Mouse (Mus musculus): ENCODE measurements around the gene Dock1. TPM values are rescaled to one million over a fixed set of nuclear protein-coding genes. Genes with fewer than 3 reads are reported as not detected.

The Dock1 gene
- total RNA-seq, 2 experiments from 2014 or later, result 25.0 to 26.1 TPM

DNA sequence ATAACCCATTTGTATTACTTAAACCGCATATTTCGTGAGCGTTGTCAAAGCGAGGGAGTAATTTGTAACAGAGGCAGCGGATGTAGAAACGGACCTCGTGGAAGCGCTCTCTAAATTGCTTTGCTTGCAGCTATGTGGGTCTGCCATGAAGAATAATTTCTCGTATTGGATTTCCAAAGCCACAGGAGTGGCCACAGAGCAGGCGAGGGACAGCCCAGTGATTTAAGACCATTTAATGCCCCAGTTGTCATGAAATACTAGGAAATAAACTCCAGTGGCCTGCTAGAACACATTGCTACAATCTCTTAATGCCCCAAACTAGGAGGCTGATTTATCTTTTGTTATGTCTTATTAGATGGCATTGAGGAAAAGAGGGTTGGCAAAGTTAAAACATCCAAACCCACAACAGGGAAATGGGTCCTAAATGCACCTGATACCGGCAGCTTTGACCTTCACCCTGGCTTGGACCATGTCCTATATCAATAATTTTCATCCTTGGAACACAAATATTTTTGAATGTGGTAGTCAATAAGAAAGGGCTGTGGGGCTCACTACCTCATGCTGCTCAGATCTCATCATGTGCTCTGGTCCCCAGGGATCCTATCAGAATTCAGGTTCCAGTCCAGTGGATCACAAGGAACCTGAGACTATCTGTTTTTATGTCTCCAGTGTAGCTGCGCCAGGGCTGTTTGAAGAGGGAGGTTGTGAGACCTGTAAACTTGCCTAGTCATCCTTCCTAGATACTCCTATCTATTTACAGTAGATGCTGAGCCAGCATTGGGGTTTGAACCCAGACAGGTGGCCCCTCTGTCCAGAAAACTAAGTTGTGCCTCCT lies 373.7 kb downstream of the Dock1 start:
- DNase-seq (ENCODE audit: low spot score in 2 of 2), result no peak

DNA sequence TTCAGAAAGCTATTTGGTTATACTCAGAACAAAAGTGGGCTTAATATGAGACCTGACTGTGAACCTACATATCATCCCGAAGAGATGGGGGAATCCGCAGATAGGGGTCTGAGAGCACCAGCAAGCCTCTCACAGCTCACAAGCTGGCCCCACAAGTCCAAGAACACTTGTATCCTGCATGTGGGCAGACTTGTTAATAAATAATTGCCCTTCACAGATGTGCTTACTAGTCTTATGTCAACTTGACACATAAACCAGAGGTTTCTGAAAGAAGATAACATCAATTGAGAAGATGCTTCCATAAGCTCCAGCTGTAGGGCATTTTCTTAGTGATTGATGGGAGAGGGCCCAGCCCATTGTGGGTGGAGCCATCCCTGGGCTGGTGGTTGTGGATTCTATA lies 379.0 kb downstream of the Dock1 start:
- no peak for DNase-seq (ENCODE audit: low spot score in 2 of 2)

DNA sequence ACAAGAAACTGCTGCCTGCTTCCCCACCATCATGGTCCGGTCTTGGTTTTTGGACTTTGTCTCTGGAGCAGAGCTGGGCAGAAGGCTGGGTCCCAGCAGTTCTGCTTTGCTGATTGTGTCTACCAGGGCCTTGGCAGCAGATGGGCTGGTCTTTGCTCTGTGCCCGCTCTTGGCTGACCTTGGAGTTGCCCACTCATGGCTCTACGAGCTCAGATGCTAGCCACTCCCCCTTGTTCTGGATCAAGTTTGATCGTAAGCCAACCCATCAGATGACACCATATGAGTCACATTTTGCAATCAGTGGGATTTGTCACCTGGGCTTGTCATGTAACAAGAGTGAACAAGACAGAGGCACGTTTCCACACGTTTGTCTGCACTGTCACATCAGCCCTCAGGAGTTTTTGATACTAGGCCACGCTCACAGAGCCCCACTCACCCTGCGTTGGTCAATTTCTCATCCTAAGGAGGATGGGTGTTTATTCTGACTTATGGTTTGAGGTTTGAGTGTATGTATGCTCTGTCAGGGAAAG lies 382.8 kb downstream of the Dock1 start:
- no peak for DNase-seq (ENCODE audit: low spot score in 2 of 2)

DNA sequence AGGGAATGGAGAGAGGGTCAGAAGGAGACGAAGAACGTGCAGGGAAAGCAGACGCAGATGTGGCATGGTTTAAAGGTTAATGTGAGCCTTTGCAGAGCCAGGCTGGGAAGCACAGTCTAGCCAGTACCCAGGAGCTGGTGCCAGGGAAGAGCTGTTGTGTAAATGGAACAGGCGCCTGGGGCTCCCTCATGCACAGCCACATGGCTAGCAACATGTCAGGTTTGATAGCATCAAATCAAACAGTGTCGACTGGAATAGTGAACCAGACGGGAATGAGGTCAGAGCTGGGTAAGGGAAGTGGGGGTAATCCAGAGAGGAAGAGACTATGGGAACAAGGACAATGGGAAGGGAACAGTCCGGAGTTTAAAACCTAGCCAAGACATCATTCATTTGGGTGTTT lies 384.2 kb downstream of the Dock1 start:
- DNase-seq (ENCODE audit: low spot score in 2 of 2), result no peak

DNA sequence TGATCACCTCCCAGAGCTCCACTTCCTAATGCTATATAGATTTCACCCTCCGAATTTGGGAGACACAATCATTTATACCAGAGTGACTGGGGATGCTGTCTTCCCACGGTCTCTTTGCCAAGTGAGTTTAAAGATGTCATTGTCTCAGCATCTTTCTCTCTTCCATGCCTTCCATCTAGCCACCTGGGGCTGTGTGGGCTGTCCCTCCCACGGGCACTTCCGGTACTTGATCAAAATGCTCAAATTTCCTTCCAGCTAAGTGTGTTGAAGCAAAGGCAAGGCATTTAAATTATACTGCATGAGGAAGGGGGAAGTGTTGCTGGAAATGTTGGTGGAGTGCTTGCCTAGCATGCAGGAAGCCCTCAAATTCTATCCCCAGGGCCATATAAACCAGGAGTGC lies 388.6 kb downstream of the Dock1 start:
- peak; percentile 60 to 71 for DNase-seq (ENCODE audit: low spot score in 2 of 2)

DNA sequence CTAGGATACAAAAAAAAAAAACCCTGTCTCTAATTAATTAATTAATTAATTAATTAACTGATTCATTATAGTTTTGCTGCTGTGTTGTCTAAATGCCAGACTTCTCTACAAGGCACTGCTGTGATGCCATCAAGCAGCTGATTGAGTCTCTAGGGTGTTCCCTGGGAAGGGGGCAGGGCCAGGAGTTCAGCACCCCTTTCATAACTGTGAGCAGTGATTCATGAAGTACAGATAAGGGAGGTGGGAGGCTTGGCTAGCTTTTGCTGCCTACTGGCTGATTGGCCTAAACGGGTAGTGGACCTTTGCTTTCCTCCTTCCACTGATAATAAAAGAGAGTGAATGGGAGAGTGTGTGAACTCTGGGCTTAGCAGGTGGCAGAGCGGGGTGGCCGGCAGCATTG lies 389.1 kb downstream of the Dock1 start:
- no peak for DNase-seq (ENCODE audit: low spot score in 2 of 2)

DNA sequence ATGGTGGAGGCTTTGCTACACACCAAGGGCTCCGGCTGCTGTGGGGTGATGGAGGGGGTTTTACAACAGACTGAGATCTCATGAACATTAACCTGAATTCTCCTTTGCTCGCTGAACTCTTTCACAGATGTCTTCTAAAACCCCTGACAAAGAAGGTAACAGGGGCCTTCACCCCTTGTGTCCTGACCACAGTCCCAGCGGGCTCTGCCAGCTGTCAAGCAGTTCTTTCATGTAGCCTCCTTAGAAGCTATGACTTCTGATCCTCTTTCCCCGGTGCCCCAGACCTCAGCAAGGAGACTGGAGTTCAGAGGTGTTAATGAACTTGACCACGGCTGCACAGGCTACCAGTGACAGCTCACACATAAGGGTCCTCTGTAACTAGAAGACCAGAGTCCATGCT lies 393.4 kb downstream of the Dock1 start:
- DNase-seq (ENCODE audit: low spot score in 2 of 2), result no peak

DNA sequence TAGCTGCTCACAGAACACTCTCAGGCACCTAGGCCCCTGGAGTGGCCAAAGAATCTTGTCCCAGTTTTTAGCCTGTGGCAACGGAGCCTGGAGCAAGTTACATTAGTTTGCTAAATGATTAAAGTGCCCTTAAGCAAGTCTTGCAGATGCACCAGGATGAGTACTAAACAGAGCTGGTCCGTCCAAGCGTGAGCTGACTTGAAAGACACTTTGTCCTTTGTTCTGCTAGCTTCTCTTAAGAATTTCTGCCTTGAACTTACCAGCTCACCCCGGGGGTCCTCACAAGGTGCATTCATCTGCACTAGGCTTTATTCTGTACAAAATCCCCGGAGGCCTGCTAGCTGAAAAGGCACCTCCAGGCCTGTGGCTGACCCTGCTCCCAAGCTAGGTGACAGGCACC lies 394.8 kb downstream of the Dock1 start:
- DNase-seq (ENCODE audit: low spot score in 2 of 2), result no peak

DNA sequence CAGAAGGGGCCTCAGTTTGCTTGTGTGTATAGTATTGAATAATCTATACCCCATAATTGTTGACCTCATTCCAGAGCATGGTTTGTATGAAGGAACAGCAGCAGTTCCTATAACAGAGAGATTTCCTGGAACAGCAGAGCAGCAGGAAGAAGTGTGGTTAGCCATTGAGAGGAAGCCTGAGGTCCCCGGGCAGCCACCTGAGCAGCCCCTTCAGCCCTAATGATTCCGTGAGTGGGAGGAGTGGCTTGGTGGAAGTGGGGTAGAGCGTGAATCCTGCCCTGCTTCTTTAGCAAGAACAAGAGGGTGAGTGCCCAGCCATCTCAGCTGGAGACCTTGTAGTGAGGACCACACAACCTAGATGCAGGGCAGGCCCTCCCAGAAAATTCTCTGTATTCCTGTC lies 398.4 kb downstream of the Dock1 start:
- no peak for DNase-seq (ENCODE audit: low spot score in 2 of 2)

DNA sequence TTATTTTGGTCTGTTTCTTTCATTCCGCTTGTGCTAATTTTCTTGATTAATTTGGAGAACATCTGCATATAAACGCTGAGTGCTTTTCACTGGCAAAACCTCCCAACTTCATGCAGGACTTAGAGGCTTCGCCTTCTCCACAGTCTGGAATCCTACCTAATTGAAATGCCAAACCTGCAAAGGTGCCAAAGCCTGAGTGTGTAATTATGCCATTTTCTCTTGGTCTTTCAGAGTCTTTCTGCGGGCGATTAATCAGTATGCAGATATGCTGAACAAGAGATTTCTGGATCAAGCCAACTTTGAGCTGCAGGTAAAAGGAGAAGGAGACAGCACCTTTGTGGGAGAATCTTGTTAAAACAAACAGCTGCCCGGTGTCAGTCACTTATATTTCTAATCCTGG lies 406.4 kb downstream of the Dock1 start:
- no peak for DNase-seq (ENCODE audit: low spot score in 2 of 2)

DNA sequence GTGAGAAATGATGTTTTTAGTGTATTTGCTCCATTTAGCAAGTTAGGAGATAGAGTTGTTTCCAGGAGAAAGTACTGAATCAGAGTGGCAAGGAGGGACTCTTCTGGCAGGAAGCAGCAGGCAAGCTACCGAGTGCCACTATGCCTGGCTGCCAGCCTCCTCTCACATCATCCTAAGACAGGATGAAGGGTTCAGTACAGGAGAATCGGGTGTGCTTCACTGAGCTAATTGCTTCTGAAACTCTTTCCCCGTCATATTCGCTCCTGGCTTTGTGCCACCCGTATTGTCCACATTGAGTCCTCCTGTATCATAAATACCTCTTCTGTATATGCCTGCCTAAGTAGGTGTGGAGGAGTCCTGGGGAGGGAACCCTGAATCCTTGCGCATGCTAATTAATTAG lies 406.9 kb downstream of the Dock1 start:
- DNase-seq (ENCODE audit: low spot score in 2 of 2), result no peak

DNA sequence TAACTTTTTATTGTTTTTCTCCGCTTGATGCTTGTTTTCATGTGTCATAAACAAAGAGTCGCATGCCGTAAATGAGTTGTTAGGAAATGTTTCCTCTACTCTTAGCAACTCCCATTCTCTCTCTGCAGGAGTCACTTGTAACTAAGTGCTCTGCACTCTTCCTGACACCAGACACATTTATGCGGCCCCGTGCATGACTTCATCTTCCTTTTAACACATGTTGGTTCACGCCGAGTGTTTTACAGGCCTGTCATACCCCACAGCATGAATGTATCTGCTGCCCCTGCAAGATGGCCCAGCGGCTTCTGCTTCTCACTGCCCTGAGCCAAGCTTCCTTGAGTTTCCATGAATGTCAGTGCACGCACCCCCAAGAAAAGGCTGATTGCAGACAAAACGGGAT lies 407.4 kb downstream of the Dock1 start:
- no peak for DNase-seq (ENCODE audit: low spot score in 2 of 2)

DNA sequence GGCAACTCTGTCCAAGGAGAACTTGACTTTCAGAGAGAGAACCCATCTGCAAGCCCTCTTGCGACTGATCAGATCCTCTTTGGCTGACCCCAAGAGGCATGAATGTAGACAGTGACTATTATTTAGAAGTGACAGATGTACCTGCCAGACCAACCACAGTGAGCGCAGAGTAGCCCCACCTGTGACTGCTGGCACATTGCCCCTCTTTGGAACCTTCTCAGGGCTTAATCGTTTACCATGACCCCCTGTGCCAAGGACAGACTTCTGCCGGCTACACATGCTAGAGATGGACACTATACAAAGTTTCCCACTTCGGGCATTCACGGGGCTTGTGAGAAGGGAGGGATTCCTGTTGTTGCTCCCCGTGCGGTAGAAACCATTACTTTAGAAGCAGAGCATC lies 413.0 kb downstream of the Dock1 start:
- no peak for DNase-seq (ENCODE audit: low spot score in 2 of 2)

DNA sequence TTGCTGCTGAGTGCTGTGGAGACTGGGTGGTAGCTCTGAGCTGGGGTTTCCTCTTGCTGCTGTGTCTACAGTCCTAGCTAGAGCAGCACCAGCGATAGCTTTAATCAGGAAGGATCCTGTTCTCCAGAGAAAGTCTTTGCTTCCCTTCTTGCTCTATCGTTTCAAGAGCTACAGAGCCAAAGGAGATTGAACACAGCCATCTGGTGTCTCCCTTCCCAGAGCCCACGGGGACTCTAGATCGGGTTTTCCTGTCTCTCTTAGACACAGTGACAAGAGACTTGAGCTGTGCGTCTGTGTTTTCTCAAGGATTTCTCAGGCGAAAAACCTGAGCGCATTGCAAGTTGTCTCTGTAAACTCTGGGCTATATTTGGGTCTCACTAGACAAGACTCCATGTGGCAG lies 413.6 kb downstream of the Dock1 start:
- DNase-seq (ENCODE audit: low spot score in 2 of 2), result peak in 1 of 2 experiments; percentile 43

DNA sequence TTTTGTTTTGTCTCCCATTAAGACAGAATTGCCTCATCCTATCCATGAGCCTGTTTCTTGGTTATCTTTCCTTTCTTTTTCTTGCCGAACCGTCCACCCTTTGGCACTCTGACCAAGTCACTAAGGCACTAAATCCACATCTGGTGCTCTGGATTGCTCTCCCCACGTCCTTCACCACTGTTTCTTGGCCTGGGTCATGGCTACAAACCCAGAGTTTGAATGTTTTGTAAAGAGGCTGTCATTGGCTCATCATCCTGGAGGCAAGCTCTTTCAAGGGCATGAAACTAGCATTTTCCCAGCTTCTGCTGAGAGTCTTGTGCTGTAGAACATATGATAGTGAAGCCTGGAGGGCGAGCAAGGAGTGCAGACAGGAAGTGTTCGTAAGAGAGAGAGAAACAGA lies 416.1 kb downstream of the Dock1 start:
- DNase-seq (ENCODE audit: low spot score in 2 of 2), result no peak

DNA sequence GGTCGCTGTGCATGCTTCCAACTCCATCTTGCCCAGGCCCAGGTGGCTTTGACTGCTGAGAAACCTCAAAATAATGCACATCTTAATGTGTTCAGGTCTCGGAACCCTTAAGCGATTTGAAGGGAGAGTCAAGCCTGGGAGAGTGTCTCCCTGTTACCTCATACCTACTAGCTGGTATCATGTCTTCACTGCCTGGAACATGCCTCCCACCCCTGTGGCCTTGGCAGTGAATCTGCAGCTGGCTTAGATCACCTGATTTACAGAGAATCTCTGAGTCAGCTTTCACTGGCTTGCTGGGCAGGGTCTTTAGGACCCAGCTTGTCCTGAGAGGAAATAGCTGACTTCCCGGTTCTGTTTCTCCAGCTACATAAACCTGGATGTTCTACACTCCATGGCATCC lies 419.2 kb downstream of the Dock1 start:
- DNase-seq (ENCODE audit: low spot score in 2 of 2), result no peak

DNA sequence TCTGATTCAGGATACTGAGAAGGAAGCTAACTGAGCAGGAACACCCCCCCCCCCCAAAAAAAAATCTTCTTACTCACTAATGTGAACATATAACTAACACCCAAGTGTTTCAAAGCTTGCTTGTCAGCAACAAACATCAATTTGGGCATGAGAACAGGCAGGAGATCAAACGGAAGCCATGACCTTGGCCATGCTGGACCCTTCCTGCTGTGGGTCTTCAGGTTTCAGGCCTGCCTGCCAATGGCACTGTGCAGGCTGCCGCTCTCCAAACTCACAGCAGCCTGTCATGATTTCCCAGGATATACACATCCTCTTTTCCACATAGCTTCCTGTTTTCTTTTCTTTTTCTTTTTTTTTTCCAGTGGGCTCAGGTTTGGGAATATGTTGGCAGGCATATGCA lies 423.4 kb downstream of the Dock1 start:
- DNase-seq (ENCODE audit: low spot score in 2 of 2), result no peak

DNA sequence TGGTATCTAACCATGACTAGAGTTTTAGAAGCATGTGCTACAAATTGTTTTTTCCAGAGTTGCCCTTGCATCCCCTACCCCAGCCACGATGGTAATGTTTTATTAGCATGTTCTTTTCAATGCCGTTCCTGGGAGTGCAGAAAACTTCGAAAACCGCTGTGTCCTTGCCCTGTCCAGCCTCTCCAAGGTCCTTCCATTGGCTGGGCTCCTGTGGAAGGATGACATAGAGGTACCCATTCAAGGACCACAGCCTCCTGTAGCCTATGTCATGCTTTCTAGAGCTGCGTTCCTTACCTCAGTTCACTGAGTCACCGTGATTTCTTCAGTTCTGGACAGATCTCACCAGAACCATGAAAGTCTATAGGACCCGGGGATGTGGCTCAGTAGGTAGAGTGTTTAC lies 431.5 kb downstream of the Dock1 start:
- DNase-seq (ENCODE audit: low spot score in 2 of 2), result no peak

DNA sequence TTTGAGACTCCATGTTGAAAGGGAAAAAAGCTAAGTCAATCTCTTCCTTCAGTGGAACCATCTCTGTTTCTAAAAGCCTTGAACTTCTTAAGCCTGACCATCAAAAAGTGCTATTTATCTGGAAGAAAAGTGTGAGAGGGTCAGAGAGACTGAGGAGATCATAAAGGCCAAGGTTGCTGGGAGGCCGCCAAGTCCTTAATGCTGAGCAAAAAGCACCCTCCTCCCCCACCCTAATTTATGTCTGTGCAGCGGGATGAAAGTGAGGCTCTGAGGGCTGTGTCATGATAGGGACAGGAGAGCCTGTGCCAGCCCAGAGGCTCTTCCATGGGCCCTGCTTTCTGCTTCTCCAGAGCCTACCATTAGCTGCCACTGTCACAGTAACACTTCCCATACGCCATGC lies 436.1 kb downstream of the Dock1 start:
- no peak for DNase-seq (ENCODE audit: low spot score in 2 of 2)

DNA sequence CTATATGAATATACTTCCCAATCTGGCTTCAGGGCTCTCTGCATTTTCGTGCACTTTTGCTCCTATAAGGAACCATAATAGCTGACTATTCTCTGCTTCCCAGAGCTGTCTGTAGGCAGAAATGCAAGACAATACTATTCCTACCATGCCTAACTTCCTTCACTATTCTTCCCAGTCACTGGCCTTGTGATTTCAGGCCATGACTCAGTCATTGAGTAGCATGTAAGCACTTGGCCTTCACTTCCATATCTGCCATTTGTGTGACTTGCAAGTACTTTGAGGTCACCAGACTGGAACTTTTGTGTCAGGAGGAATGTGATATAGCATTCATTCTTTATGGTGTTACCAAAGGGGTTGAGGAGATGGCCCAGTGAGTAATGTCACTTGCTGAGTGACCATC lies 439.9 kb downstream of the Dock1 start:
- no peak for DNase-seq (ENCODE audit: low spot score in 2 of 2)

DNA sequence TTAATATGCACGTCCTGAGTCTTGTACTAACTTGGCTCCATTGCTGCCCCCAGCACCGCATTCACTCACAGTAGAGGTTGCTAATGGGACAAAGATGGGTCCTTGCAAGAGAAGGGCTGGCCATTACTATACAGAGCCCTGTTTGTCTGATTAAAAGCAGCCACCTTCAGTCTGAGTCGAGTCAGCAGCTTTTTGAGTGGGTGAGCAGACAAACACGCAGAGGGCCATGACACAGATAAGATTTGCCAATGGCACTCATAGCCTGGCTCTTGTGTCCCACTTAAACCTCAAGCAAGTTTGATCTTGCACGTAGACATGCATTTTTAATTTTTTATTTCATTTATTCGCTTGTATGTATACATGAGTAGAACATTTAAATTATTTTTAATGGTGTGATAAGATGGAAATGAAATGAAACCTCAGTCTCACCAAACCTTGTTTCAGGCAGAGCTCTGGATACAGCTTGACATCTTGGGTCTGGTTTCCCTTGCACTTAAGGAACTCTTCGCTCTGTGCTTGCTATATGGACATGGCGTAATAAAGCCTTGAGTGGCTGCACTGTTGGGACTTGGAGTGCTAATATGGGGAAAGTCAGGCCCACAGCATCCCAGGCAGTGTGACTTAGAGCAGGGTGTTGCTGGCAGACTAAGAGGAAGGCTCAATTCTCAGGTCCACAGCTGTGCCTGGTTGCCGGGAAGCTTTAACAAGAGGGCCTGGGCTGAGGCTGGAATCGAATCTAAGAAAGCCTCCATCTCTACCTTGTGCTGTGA lies 455.0 kb downstream of the Dock1 start:
- no peak for DNase-seq (ENCODE audit: low spot score in 2 of 2)

DNA sequence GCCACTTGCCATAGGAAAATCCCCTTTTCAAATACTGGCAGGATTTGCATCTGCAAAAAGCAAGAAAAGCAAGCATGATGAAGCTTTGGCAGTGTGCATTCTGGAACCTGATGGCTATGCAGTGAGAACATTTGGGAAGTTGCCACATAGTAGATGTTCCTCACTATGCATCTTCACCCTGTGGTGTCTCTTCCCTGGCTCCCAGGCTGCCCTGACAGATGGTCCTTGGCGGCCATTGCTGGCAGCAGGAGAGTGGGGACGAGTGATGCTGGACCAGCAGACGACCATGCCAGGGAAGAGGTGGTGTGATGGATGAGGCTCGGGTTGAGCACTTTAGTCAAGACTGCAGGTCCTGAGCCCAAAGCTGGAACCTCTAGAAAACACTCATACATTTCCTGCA lies 462.0 kb downstream of the Dock1 start:
- DNase-seq (ENCODE audit: low spot score in 2 of 2), result no peak

DNA sequence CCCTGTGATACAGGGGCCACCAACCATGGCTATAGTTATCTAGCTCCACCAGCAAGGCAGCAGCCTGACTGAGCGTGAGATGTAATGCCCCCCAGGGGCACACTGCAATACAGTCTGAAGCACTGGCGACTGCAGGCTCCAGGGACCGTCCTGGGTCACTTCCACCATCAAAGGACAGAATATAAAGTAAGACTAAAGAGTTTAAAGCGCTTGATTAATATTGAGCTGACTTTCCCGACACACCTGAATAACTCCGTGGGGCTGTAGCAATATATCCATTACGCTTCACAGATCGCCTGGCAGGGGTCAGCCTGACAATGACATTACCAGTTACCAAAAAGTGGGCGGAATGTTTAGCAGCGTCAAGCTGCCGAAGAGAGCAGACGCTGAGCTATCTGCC lies 464.2 kb downstream of the Dock1 start:
- DNase-seq (ENCODE audit: low spot score in 2 of 2), result no peak
